Mouse (Mus musculus) liver (tissue): ENCODE results near the gene Bri3bp.
A peak's percentile ranks its signal among the peaks of the same experiment; 100 is the strongest.
"Not testable (repeated sequence)": the region's sequence is repeated elsewhere in the genome, so short reads cannot be mapped to it uniquely, and the experiment has no call there.

Experiments
- DNase-seq: peaks from one replicate; pipeline ENCODE4 v3.0.0-alpha.2; 2020; ENCODE audit warnings: mixed read lengths

The Bri3bp gene

DNA sequence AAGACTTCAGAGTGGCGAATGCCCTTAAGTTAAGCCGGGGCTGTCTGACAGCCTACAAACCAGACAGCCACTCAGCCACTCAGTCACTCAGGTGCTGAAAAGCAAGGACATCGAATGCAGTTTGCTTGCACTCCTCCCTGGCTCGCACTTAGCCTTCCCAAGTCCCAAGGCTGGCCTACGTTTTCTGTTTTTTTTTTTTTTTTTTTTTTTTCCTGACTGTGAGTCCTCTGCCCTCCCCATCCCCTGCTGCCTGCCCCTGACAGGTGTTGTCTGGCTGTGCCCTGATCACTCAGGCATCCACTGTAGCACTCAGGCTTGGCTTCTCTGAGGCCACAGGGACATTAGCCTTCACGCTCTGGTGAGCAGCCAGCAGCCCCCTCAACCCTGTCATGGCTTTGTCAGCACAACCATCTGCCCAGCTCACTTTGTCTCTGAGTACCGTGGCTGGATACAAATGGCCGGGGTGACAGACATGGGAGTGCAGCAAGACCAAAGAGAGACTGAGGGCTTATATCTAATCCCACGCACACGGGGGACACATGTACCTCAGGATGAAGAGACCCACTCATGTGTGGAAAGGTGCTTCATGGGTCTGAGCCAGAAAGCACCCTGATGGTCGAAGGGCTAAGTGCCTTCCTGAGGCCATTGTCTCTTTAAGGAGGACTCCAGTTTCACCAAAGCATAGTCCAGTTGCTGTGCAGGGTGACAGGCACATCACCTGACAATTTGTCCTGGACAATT, 46.2 kb downstream of the Bri3bp start:
- DNase-seq = no peak

GRCm38 (mm10) chr5:125488116-125488455, 46.7 kb downstream of the Bri3bp start:
- no peak for DNase-seq

DNA sequence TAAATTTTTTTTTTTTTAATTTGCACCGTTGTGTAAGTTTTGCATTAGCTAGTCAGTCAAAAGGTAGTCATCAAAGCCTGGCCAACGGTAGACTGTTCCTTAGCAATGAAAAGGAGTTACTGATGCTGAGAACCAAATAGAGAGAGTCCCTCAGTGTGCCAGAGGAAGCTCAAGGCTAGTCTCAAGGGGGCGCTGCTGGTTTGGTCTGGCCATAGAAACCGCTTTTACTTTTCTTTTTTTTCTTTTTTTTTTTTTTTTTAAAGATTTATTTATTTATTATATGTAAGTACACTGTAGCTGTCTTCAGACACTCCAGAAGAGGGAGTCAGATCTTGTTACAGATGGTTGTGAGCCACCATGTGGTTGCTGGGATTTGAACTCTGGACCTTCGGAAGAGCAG, 47.6 kb downstream of the Bri3bp start:
- DNase-seq = not testable (repeated sequence)

- DNase-seq = no peak
Measured at GRCm38 (mm10) chr5:125491107-125491506, 49.7 kb downstream of the Bri3bp start.

- DNase-seq = no peak
Measured at GRCm38 (mm10) chr5:125492379-125493092, 51.2 kb downstream of the Bri3bp start.

GRCm38 (mm10) chr5:125493093-125493423, 51.7 kb downstream of the Bri3bp start:
- no peak for DNase-seq

- DNase-seq = no peak
Measured at GRCm38 (mm10) chr5:125495655-125496054, 54.3 kb downstream of the Bri3bp start.

GRCm38 (mm10) chr5:125497821-125498600, 56.6 kb downstream of the Bri3bp start:
- DNase-seq = peak; percentile 69

DNA sequence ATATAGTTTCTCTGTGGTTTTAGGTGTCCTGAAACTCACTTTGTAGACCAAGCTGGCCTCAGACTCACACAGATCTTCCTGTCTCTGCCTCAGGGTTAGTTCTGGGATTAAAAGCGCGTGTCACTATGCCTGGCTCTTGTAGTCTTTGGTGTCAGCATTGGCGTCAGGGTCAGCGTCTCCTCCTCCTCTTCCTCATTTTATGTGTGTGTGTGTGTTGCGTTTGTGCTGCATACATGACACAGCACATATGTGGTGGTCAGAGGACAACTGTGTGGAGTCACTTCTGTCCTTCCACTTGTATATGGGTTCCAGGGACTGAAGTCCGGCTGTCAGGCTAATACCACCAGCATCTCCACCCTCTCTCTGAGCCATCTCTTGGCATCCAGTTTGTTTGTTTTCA, 60.1 kb downstream of the Bri3bp start:
- DNase-seq = no peak

- no peak for DNase-seq
Measured at GRCm38 (mm10) chr5:125502186-125502585, 60.8 kb downstream of the Bri3bp start.

- DNase-seq = no peak
Measured at GRCm38 (mm10) chr5:125503628-125504027, 62.3 kb downstream of the Bri3bp start.

GRCm38 (mm10) chr5:125504692-125505091, 63.3 kb downstream of the Bri3bp start:
- no peak for DNase-seq

DNA sequence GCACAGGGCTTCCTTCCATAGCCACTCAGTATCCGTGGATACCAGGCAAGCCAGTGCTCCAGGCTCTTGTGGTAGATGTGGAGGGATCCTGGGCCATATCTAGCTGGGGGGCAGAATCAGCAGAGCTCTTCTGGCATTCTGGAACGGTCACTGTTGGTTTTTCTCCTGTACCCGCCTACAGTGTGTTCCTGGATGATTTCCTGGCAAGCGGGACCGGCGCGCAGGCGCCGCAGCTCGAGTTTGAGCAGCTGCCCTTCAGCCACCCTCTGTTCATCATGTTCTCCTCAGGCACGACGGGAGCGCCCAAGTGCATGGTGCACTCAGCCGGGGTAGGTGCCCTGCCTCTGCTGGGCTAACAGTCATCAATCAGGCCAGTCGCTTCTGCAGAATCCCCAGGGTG, 64.6 kb downstream of the Bri3bp start:
- no peak for DNase-seq

DNA sequence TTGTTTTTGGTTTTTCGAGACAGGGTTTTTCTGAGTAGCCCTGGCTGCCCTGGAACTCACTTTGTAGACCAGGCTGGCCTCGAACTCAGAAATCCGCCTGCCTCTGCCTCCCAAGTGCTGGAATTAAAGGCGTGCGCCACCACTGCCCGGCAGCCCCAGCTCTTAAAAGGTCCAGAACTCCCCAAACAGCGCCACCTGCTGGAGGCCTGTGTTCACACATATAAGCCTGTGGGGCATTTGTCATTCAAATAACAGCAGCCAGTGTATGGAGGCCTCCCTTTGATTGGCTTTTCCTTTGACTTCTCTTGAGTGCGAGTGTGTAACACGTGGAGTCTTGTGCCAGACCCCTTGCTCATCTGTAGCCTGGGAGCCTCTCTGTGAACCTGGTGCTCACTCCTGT, 66.2 kb downstream of the Bri3bp start:
- peak; percentile 32 for DNase-seq

DNA sequence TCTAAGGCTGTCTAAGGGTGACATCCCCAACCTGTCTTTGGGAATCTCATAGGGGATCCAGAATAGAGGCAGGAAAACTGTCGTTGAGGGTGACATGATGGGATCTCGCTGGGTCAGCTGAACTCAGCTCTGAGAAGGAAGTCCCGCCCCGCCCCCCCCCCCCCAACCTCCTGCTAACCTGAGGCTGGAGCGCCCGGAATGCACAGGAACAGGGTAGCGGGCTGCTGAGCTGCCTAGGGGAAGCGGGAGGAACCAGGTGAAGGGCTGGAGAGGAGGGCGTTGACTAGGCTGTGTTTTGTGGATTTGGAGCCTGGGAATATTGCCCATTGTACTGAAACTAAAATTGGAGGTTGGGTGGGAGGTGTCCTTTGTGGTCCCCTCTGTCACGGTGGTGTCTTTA, 66.6 kb downstream of the Bri3bp start:
- no peak for DNase-seq

DNA sequence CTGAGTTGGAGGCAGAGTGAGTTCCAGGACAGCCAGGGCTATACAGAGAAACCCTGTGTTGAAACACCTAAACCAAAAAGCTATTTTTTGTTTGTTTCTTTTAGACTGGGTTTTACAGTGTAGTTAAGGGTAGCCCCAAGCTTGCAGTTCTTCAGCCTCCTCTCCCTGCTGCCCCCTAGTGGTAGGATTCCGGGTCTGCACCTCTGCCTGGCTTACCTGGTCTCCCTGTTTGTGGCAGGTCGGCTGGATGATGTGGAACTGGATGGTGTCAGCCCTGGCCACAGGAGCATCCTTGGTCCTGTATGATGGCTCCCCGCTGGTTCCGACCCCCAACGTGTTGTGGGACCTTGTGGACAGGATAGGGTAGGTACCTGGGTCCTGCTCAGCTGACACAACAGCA, 68.2 kb downstream of the Bri3bp start:
- DNase-seq = peak; percentile 74
